Mouse (Mus musculus) bone marrow, adult 2 months (tissue): ENCODE results near the gene Fam178b.

Experiments
- CTCF ChIP-seq: fragments of 200-500 bp; IDR thresholded peaks from 2 replicates; pipeline ENCODE4 v1.5.1; 2011; ENCODE audit warnings: low read length, control low read depth; ENCODE audit not compliant: control insufficient read depth, insufficient read depth
- POLR2A ChIP-seq: fragments of 200-500 bp; IDR thresholded peaks from 2 replicates; pipeline ENCODE4 v1.6.1; 2011; ENCODE audit warnings: low read depth, mild to moderate bottlenecking, control low read depth, low read length, borderline replicate concordance; ENCODE audit not compliant: control insufficient read depth

DNA sequence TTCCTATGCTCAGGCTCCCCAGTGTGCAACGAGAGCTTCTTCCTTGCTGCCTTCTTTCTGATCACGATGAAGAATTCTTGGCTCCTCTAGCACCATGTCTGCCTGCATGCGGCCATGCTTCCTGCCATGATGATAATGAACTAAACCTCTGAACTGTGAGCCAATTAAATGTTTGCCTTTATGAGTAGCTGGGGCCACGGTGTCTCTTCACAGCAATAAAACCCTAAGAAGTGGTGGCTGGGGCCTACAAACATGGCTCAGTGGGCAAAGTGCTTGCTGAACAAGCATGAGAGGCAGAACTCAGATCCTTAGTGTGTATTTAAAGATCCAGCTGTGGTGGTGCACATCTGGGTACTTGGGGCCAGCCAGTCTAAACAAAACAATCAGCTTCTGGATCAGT, 17.0 kb downstream of the Fam178b start:
- TF ChIP-seq CTCF (no peak), POLR2A (no peak)
